Mouse (Mus musculus): Measurements from ENCODE around the gene Git2.

DNA sequence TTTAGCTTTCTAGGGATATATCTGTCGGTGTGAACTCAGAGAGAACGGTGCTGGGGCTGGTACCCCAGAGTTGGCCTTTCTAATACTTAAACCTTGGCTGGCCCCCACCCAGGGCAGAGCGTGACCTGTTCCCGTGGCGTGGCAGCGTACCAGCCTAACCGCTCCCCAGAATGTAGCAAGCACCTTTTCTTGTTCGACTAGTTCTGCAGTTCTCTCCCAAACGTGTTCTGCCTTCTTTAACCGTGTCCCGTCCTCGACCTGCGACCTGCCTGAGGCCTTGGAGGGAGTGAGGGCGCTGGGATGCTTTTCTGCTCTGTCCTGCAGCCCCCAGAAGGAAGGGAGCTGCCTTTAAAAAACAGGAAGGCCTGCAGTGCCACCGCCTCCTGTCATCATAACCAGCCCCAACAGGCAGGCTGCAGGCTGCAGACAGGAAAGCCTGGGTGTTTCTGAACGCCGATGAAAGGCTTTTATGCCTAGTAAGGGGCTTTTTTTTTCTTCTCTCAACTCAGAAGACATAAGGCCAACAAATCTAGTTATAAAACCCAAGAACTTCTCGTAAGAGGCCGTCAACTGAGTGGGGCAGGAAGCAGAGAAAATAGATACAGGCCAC lies 94.5 kb downstream of the Git2 start:
- TF ChIP-seq POLR2A (IDR thresholded peaks at IDR 0.05; ENCODE audit: insufficient read length, low read depth), result no peak
- no peak for TF ChIP-seq USF1 (IDR thresholded peaks at IDR 0.05; ENCODE audit: low read depth)
- no peak for TF ChIP-seq CEBPB (IDR thresholded peaks at IDR 0.05; ENCODE audit: insufficient read depth, poor library complexity, severe bottlenecking)
- no peak for TF ChIP-seq MAX (IDR thresholded peaks at IDR 0.05; ENCODE audit: low read depth)
- TF ChIP-seq MYOD1 (IDR thresholded peaks at IDR 0.05; ENCODE audit: control insufficient read depth in 1 of 3, insufficient read length in 2 of 3, low read depth in 2 of 3), result no peak

Data from myocyte (in vitro differentiated cells).